Mouse (Mus musculus) forebrain, embryonic 15.5 days (tissue): ENCODE data around the gene Smpd4. TPM values are rescaled to one million over a fixed set of nuclear protein-coding genes. Genes with fewer than 3 reads are reported as not detected.

Experiments used
- ATAC-seq: fragments of 200-750 bp; cut with Nextera tagmentation; replicated peaks from 2 replicates; pipeline ENCODE4 v1.8.0; 2017; ENCODE audit warnings: mild to moderate bottlenecking, moderate TSS enrichment, moderate library complexity
- H3K27ac ChIP-seq: fragments of 300-500 bp; sonication (generic); replicated peaks from 2 replicates; pipeline ENCODE4 v1.5.1; 2015; ENCODE audit warnings: mild to moderate bottlenecking, inconsistent platforms
- H3K27me3 ChIP-seq: fragments of 300-500 bp; sonication (generic); 2 replicates; pipeline ENCODE4 v1.6.1; 2015; ENCODE audit warnings: inconsistent platforms
- H3K36me3 ChIP-seq: fragments of 300-500 bp; sonication (generic); 2 replicates; pipeline ENCODE4 v1.6.1; 2015; ENCODE audit warnings: mild to moderate bottlenecking, inconsistent platforms
- H3K4me1 ChIP-seq: fragments of 300-500 bp; sonication (generic); 2 replicates; pipeline ENCODE4 v1.6.1; 2015; ENCODE audit warnings: inconsistent platforms
- H3K4me2 ChIP-seq: fragments of 300-500 bp; sonication (generic); replicated peaks from 2 replicates; pipeline ENCODE4 v1.6.1; 2015; ENCODE audit warnings: mild to moderate bottlenecking, inconsistent platforms
- H3K4me3 ChIP-seq: fragments of 300-500 bp; sonication (generic); 2 replicates; pipeline ENCODE4 v1.5.1; 2015; ENCODE audit warnings: mild to moderate bottlenecking, inconsistent platforms
- H3K9ac ChIP-seq: fragments of 300-500 bp; sonication (generic); replicated peaks from 2 replicates; pipeline ENCODE4 v1.6.1; 2015; ENCODE audit warnings: mild to moderate bottlenecking, inconsistent platforms
- H3K9me3 ChIP-seq: fragments of 300-500 bp; sonication (generic); 2 replicates; pipeline ENCODE4 v1.6.1; 2016; ENCODE audit warnings: inconsistent platforms
- WGBS: fragments of 180-500 bp; shearing (Covaris S2); methylation state at CpG from one replicate; pipeline ENCODE4 v1.1.7; 2015; ENCODE audit warnings: mixed read lengths; 5-methylcytosine and 5-hydroxymethylcytosine counted together
- polyA plus RNA-seq: library from polyadenylated mRNA; unstranded; fragments of >200 nt; fragmentation: Nextera tagmentation; extraction: Ambion mirVana; gene quantifications from 2 replicates; pipeline ENCODE4 v1.2.1, GENCODE M21; 2015

Smpd4 gene
- polyA plus RNA-seq, 1 experiment from 2014 or later: 30.6 TPM

GRCm38 (mm10) chr16:17640706-17641105, 21.6 kb downstream of the Smpd4 start:
- no peak overlapping the region for H3K4me3 ChIP-seq
- H3K4me2 ChIP-seq: no peak overlapping the region
- peaks cover 43% of the 10 kb centered on the region for H3K36me3 ChIP-seq
- no peaks in the 10 kb centered on the region for H3K27me3 ChIP-seq
- no peak overlapping the region for H3K27ac ChIP-seq
- 92% methylated on average over 9 of the region's 9 CpGs for WGBS
- H3K4me1 ChIP-seq: no peaks in the 10 kb centered on the region
- no peak for ATAC-seq
- no peak overlapping the region for H3K9ac ChIP-seq
- H3K9me3 ChIP-seq: no peaks in the 10 kb centered on the region

DNA sequence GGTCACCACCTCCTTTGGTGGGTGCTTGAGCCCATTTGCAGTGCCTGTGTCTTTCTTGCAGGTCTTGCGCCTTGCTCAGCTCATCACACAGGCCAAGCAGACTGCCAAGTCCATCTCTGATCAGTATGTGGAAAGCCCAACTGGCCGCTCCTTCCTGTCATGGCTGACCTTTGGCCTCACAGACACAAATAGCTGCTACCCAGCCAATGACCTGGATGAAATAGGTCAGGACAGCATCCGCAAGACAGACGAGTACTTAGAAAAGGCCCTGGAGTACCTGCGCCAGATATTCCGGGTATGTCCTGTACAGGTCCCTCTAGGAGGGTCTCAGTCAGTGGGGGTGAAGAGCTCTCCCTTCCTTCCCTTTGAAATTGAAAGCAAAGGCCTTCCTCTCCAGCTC, 22.1 kb downstream of the Smpd4 start:
- ATAC-seq: no peak
- peaks cover 4% of the 10 kb centered on the region for H3K4me1 ChIP-seq
- H3K9ac ChIP-seq: no peak overlapping the region
- peaks cover 43% of the 10 kb centered on the region for H3K36me3 ChIP-seq
- no peaks in the 10 kb centered on the region for H3K9me3 ChIP-seq
- H3K27me3 ChIP-seq: no peaks in the 10 kb centered on the region
- H3K4me3 ChIP-seq: no peak overlapping the region
- H3K4me2 ChIP-seq: no peak overlapping the region
- WGBS: 89% methylated on average over 6 of the region's 6 CpGs
- no peak overlapping the region for H3K27ac ChIP-seq

- Histone ChIP-seq H3K4me3 (no peak overlapping the region), H3K4me2 (no peak overlapping the region), H3K36me3 (peaks cover 43% of the 10 kb centered on the region), H3K27me3 (no peaks in the 10 kb centered on the region), H3K9me3 (no peaks in the 10 kb centered on the region), H3K27ac (no peak overlapping the region), H3K9ac (no peak overlapping the region), H3K4me1 (peaks cover 11% of the 10 kb centered on the region)
- no peak for ATAC-seq
- WGBS: 82% methylated on average over 8 of the region's 8 CpGs
Observed at GRCm38 (mm10) chr16:17642311-17642710, 23.2 kb downstream of the Smpd4 start.

DNA sequence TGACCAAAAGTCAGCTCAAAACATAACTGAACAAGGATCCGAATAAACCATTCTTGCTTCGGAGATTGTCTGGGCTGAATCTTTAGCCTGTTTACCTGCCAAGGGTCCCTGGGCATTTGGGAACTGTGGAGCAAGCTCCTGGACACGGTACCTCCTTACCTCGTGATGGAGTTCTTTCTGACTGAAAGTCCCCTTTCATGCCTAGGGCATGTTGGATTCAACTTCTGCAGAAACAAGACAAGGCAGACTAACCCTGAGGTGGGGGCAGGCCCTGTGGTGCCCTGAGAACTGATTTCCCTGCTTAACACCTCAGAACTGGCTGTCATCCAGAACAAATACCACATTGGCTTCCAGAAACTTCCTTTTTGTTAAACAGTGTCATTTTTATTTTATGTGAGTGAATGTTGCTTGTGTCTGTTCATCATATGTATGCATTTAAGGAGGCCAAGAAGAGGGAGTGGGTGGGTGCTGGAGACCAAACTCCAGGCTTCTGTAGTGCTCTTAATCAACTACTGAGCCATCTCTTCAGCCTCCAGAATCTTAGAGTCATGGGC, 24.4 kb downstream of the Smpd4 start:
- no peak for ATAC-seq
- H3K27me3 ChIP-seq: no peaks in the 10 kb centered on the region
- H3K4me3 ChIP-seq: no peak overlapping the region
- no peak overlapping the region for H3K27ac ChIP-seq
- WGBS: 88% methylated on average over 4 of the region's 4 CpGs
- H3K9me3 ChIP-seq: no peaks in the 10 kb centered on the region
- no peak overlapping the region for H3K9ac ChIP-seq
- peaks cover 11% of the 10 kb centered on the region for H3K4me1 ChIP-seq
- H3K4me2 ChIP-seq: no peak overlapping the region
- H3K36me3 ChIP-seq: peaks cover 36% of the 10 kb centered on the region

- H3K27me3 ChIP-seq: no peaks in the 10 kb centered on the region
- peak; percentile 97 for ATAC-seq
- peak within 1 kb of the TSS; percentile 61 for H3K4me3 ChIP-seq
- H3K27ac ChIP-seq: no peak within 1 kb of the TSS; the same call in 1 of the 2 replicates
- no peaks in the 10 kb centered on the region for H3K9me3 ChIP-seq
- H3K4me1 ChIP-seq: peaks cover 11% of the 10 kb centered on the region
- peaks cover 23% of the 10 kb centered on the region for H3K36me3 ChIP-seq
- 2% methylated on average over 65 of the region's 65 CpGs for WGBS
- H3K9ac ChIP-seq: peak within 1 kb of the TSS; percentile 69
- peak within 1 kb of the TSS; percentile 79 for H3K4me2 ChIP-seq
Observed at GRCm38 (mm10) chr16:17646310-17647114, 27.4 kb downstream of the Smpd4 start, which contains the start of gene Ccdc74a. Gene Ccdc74a (plus strand): TSS chr16:17646470.

DNA sequence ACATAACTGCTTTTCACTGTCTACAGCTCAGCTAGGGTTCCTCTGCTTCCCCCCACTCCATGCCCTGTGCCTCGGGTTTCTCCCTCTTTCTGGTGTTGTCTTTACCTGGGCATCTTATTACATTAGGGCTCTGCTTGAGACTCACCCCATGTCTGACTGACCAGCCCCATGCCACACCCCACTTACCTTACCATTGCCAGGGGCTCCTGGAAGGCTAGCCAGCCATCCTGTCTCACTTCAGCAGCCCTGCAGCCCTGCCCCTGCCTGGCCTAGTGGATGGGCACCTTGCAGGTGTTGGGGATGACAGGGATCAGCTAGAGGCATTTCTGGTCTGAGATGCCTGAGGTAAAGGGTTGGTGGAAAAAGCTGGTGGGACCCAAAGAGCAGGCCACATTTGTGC, 28.0 kb downstream of the Smpd4 start:
- peak overlapping the region; percentile 61; the same call in 1 of the 2 replicates for H3K4me3 ChIP-seq
- ATAC-seq: no peak
- peaks cover 26% of the 10 kb centered on the region for H3K36me3 ChIP-seq
- no peaks in the 10 kb centered on the region for H3K9me3 ChIP-seq
- H3K4me1 ChIP-seq: peaks cover 11% of the 10 kb centered on the region
- peak overlapping the region; percentile 79 for H3K4me2 ChIP-seq
- H3K9ac ChIP-seq: peak overlapping the region; percentile 69
- no peak overlapping the region for H3K27ac ChIP-seq
- 13% methylated on average over 1 of the region's 1 CpGs for WGBS
- no peaks in the 10 kb centered on the region for H3K27me3 ChIP-seq

DNA sequence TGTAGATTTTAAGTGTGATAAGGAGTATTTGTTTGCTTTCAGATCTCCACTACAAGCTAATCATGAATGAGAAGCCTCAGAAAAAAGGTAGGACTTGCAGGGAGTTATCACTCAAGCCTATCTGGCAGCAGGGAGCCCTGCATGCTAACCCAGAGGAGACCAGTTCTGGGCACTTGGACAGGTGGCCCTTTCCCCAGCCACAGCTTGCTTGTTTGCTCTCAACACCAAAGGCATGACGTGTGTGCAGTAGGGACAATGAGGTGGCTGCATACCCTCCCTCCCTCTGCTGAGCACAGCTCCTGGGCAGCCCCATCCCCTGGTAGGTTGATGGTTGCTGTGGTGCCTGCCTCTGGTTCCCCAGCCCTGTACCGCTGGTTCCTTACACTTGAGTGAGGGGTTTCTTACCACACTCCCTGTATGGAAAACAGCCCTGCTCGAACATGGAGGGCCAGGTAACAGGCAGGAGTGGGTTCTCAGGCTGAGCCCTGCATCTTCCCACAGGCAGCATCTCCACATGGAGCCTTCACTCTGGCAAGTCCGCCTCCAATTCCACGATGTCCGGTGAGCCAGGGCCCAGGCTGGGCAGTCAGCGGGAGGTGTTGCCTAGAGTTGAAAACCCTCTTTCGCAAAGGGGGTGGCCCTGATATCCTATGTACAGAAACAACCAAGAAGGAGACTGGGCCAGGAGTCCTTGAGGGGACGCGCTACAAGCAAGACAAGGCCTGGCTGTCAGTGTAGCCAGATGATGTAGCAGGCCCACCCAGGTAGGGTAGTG, 28.6 kb downstream of the Smpd4 start:
- H3K4me1 ChIP-seq: peaks cover 11% of the 10 kb centered on the region
- H3K9ac ChIP-seq: peak overlapping the region; percentile 69; the same call in 1 of the 2 replicates
- no peak overlapping the region for H3K4me2 ChIP-seq
- no peaks in the 10 kb centered on the region for H3K9me3 ChIP-seq
- H3K36me3 ChIP-seq: peaks cover 31% of the 10 kb centered on the region
- ATAC-seq: no peak
- no peak overlapping the region for H3K27ac ChIP-seq
- no peak overlapping the region for H3K4me3 ChIP-seq
- WGBS: 81% methylated on average over 10 of the region's 10 CpGs
- no peaks in the 10 kb centered on the region for H3K27me3 ChIP-seq

DNA sequence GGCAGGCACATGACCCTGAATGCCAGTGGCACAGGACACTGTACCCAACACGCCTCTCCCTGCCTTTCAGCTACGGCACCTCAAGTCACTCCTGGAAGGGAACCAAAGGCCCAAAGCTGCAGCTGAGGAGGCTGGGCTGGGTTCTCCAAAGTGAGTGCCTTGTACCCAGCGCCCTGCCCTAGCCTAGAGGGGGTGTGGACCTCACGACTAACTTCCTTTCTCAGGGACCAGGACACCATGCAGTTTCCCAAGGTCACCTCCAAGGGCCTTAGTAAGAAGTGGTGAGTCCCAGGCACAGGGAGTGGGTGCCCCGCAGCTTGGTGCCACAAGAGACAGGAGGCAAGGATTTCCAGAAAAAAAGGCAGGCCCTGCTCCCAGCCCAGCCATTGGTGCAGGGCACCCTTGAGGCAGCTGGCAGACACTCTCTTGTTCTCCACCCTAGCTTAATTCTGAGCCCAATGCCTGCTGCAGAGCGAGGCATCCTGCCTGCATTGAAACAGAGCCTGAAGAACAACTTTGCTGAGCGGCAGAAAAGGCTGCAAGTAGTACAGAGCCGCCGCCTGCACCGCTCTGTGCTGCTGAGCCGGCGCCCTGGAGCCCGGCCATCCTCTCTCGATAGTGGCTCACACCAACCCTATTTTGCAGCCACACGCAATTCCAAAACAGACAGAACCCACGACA, 30.9 kb downstream of the Smpd4 start:
- H3K4me2 ChIP-seq: no peak overlapping the region
- H3K4me3 ChIP-seq: no peak overlapping the region
- H3K9me3 ChIP-seq: no peaks in the 10 kb centered on the region
- H3K9ac ChIP-seq: no peak overlapping the region
- 87% methylated on average over 16 of the region's 16 CpGs for WGBS
- H3K36me3 ChIP-seq: peaks cover 49% of the 10 kb centered on the region
- ATAC-seq: no peak
- no peaks in the 10 kb centered on the region for H3K27me3 ChIP-seq
- H3K4me1 ChIP-seq: peaks cover 11% of the 10 kb centered on the region
- H3K27ac ChIP-seq: no peak overlapping the region

DNA sequence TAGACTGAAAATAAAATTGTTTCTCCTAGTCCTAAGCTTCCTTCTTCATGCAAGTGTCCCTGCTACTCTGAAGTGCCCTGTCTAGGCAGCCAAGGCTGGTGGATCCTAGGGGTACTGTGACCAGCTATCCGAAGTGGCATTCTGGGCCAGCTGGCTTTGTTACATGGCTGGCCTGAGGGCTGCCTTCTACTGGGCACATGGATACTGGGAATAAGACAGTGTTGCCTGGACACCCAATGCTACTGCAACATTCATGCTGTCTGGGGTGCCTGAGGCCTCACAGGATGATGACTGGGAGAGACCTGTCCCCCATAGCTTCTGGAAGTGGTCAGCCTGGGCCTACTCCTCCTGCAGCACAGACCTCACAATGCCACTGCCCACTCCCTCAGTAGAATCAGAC, 31.6 kb downstream of the Smpd4 start:
- ATAC-seq: no peak
- 93% methylated on average over 1 of the region's 1 CpGs for WGBS
- Histone ChIP-seq H3K27ac (no peak overlapping the region), H3K36me3 (peaks cover 55% of the 10 kb centered on the region), H3K4me2 (no peak overlapping the region), H3K27me3 (no peaks in the 10 kb centered on the region), H3K4me3 (no peak overlapping the region), H3K9me3 (no peaks in the 10 kb centered on the region), H3K4me1 (peaks cover 11% of the 10 kb centered on the region), H3K9ac (no peak overlapping the region)

GRCm38 (mm10) chr16:17652607-17653006, 33.5 kb downstream of the Smpd4 start:
- Histone ChIP-seq H3K4me3 (no peak overlapping the region), H3K27ac (no peak overlapping the region), H3K4me1 (no peaks in the 10 kb centered on the region), H3K4me2 (no peak overlapping the region), H3K9ac (no peak overlapping the region), H3K27me3 (no peaks in the 10 kb centered on the region), H3K9me3 (no peaks in the 10 kb centered on the region), H3K36me3 (peaks cover 55% of the 10 kb centered on the region)
- 91% methylated on average over 4 of the region's 4 CpGs for WGBS
- no peak for ATAC-seq

GRCm38 (mm10) chr16:17653601-17654000, 34.4 kb downstream of the Smpd4 start:
- Histone ChIP-seq H3K4me1 (no peaks in the 10 kb centered on the region), H3K9me3 (no peaks in the 10 kb centered on the region), H3K9ac (no peak overlapping the region), H3K36me3 (peaks cover 60% of the 10 kb centered on the region), H3K27ac (no peak overlapping the region), H3K27me3 (no peaks in the 10 kb centered on the region), H3K4me2 (no peak overlapping the region), H3K4me3 (no peak overlapping the region)
- ATAC-seq: no peak
- 94% methylated on average over 5 of the region's 5 CpGs for WGBS
